Mouse (Mus musculus): ENCODE measurements around the gene Gpr37l1. TPM values are rescaled to one million over a fixed set of nuclear protein-coding genes. Genes with fewer than 3 reads are reported as not detected.

Gpr37l1 gene
- polyA plus RNA-seq, 1 experiment: 2.2 TPM

GRCm38 (mm10) chr1:135181880-135182623 is 14.6 kb upstream of the Gpr37l1 start:
- H3K4me1 ChIP-seq (ENCODE audit: control insufficient read depth, insufficient read depth, insufficient read length, low read length): peaks cover 66% of the 10 kb centered on the region
- H3K27me3 ChIP-seq (ENCODE audit: control insufficient read depth, insufficient read depth, low read length): no peaks in the 10 kb centered on the region
- H3K36me3 ChIP-seq (ENCODE audit: control insufficient read depth, insufficient read depth, low read length): no peaks in the 10 kb centered on the region
- TF ChIP-seq CTCF (IDR thresholded peaks at IDR 0.05; ENCODE audit: extremely low read depth, insufficient read length, insufficient replicate concordance, low read depth, low read length) (no peak), POLR2A (IDR thresholded peaks at IDR 0.05; ENCODE audit: low read depth, low read length) (no peak)
- no peak overlapping the region for H3K4me3 ChIP-seq (ENCODE audit: low read depth, low read length)
- peak overlapping the region; percentile 91 for H3K27ac ChIP-seq (ENCODE audit: insufficient read depth, low read depth, low read length)
- WGBS: 40% methylated on average over 8 of the region's 8 CpGs

GRCm38 (mm10) chr1:135181275-135181674 is 13.8 kb upstream of the Gpr37l1 start:
- WGBS: 33% methylated on average over 4 of the region's 4 CpGs
- Histone ChIP-seq H3K27ac (ENCODE audit: insufficient read depth, low read depth, low read length) (peak overlapping the region; percentile 91), H3K4me3 (ENCODE audit: low read depth, low read length) (no peak overlapping the region), H3K27me3 (ENCODE audit: control insufficient read depth, insufficient read depth, low read length) (no peaks in the 10 kb centered on the region), H3K4me1 (ENCODE audit: control insufficient read depth, insufficient read depth, insufficient read length, low read length) (peaks cover 66% of the 10 kb centered on the region), H3K36me3 (ENCODE audit: control insufficient read depth, insufficient read depth, low read length) (no peaks in the 10 kb centered on the region)
- TF ChIP-seq CTCF (IDR thresholded peaks at IDR 0.05; ENCODE audit: extremely low read depth, insufficient read length, insufficient replicate concordance, low read depth, low read length): no peak
- TF ChIP-seq POLR2A (IDR thresholded peaks at IDR 0.05; ENCODE audit: low read depth, low read length): no peak

- peak overlapping the region; percentile 95 for H3K27ac ChIP-seq (ENCODE audit: insufficient read depth, low read depth, low read length)
- WGBS: 24% methylated on average over 10 of the region's 10 CpGs
- no peak overlapping the region for H3K4me3 ChIP-seq (ENCODE audit: low read depth, low read length)
- no peaks in the 10 kb centered on the region for H3K36me3 ChIP-seq (ENCODE audit: control insufficient read depth, insufficient read depth, low read length)
- no peaks in the 10 kb centered on the region for H3K27me3 ChIP-seq (ENCODE audit: control insufficient read depth, insufficient read depth, low read length)
- TF ChIP-seq CTCF (IDR thresholded peaks at IDR 0.05; ENCODE audit: extremely low read depth, insufficient read length, insufficient replicate concordance, low read depth, low read length): no peak
- TF ChIP-seq POLR2A (IDR thresholded peaks at IDR 0.05; ENCODE audit: low read depth, low read length): no peak
- H3K4me1 ChIP-seq (ENCODE audit: control insufficient read depth, insufficient read depth, insufficient read length, low read length): peaks cover 66% of the 10 kb centered on the region
Observed at GRCm38 (mm10) chr1:135180830-135181229, 13.3 kb upstream of the Gpr37l1 start.

GRCm38 (mm10) chr1:135178863-135179262 is 11.4 kb upstream of the Gpr37l1 start:
- TF ChIP-seq POLR2A (IDR thresholded peaks at IDR 0.05; ENCODE audit: low read depth, low read length): no peak
- TF ChIP-seq CTCF (IDR thresholded peaks at IDR 0.05; ENCODE audit: extremely low read depth, insufficient read length, insufficient replicate concordance, low read depth, low read length): no peak
- Histone ChIP-seq H3K36me3 (ENCODE audit: control insufficient read depth, insufficient read depth, low read length) (no peaks in the 10 kb centered on the region), H3K27me3 (ENCODE audit: control insufficient read depth, insufficient read depth, low read length) (no peaks in the 10 kb centered on the region), H3K4me1 (ENCODE audit: control insufficient read depth, insufficient read depth, insufficient read length, low read length) (peaks cover 60% of the 10 kb centered on the region), H3K27ac (ENCODE audit: insufficient read depth, low read depth, low read length) (peak overlapping the region; percentile 97), H3K4me3 (ENCODE audit: low read depth, low read length) (no peak overlapping the region)
- WGBS: 28% methylated on average over 7 of the region's 7 CpGs

GRCm38 (mm10) chr1:135177724-135178123 is 10.2 kb upstream of the Gpr37l1 start:
- Histone ChIP-seq H3K27ac (ENCODE audit: insufficient read depth, low read depth, low read length) (peak overlapping the region; percentile 92), H3K36me3 (ENCODE audit: control insufficient read depth, insufficient read depth, low read length) (no peaks in the 10 kb centered on the region), H3K4me1 (ENCODE audit: control insufficient read depth, insufficient read depth, insufficient read length, low read length) (peaks cover 50% of the 10 kb centered on the region), H3K27me3 (ENCODE audit: control insufficient read depth, insufficient read depth, low read length) (no peaks in the 10 kb centered on the region), H3K4me3 (ENCODE audit: low read depth, low read length) (no peak overlapping the region)
- 53% methylated on average over 3 of the region's 3 CpGs for WGBS
- no peak for TF ChIP-seq POLR2A (IDR thresholded peaks at IDR 0.05; ENCODE audit: low read depth, low read length)
- no peak for TF ChIP-seq CTCF (IDR thresholded peaks at IDR 0.05; ENCODE audit: extremely low read depth, insufficient read length, insufficient replicate concordance, low read depth, low read length)

GRCm38 (mm10) chr1:135175176-135175575 is 7.7 kb upstream of the Gpr37l1 start:
- TF ChIP-seq POLR2A (IDR thresholded peaks at IDR 0.05; ENCODE audit: low read depth, low read length): no peak
- TF ChIP-seq CTCF (IDR thresholded peaks at IDR 0.05; ENCODE audit: extremely low read depth, insufficient read length, insufficient replicate concordance, low read depth, low read length): no peak
- WGBS: 26% methylated on average over 3 of the region's 3 CpGs
- no peaks in the 10 kb centered on the region for H3K27me3 ChIP-seq (ENCODE audit: control insufficient read depth, insufficient read depth, low read length)
- no peaks in the 10 kb centered on the region for H3K36me3 ChIP-seq (ENCODE audit: control insufficient read depth, insufficient read depth, low read length)
- H3K4me1 ChIP-seq (ENCODE audit: control insufficient read depth, insufficient read depth, insufficient read length, low read length): peaks cover 37% of the 10 kb centered on the region
- H3K4me3 ChIP-seq (ENCODE audit: low read depth, low read length): no peak overlapping the region
- H3K27ac ChIP-seq (ENCODE audit: insufficient read depth, low read depth, low read length): peak overlapping the region; percentile 78

- Histone ChIP-seq H3K36me3 (ENCODE audit: control insufficient read depth, insufficient read depth, low read length) (no peaks in the 10 kb centered on the region), H3K4me1 (ENCODE audit: control insufficient read depth, insufficient read depth, insufficient read length, low read length) (peaks cover 40% of the 10 kb centered on the region), H3K27me3 (ENCODE audit: control insufficient read depth, insufficient read depth, low read length) (no peaks in the 10 kb centered on the region), H3K4me3 (ENCODE audit: low read depth, low read length) (no peak overlapping the region), H3K27ac (ENCODE audit: insufficient read depth, low read depth, low read length) (no peak overlapping the region)
- no peak for TF ChIP-seq CTCF (IDR thresholded peaks at IDR 0.05; ENCODE audit: extremely low read depth, insufficient read length, insufficient replicate concordance, low read depth, low read length)
- no peak for TF ChIP-seq POLR2A (IDR thresholded peaks at IDR 0.05; ENCODE audit: low read depth, low read length)
- 66% methylated on average over 6 of the region's 6 CpGs for WGBS
Observed at GRCm38 (mm10) chr1:135173311-135173710, 5.8 kb upstream of the Gpr37l1 start.

All from small intestine, adult 2 months (tissue).